Mouse (Mus musculus) heart, adult 10 weeks (tissue): ENCODE data around the gene Hist1h3d. TPM values are rescaled to one million over a fixed set of nuclear protein-coding genes. Genes with fewer than 3 reads are reported as not detected.

Source experiments
- polyA plus RNA-seq: library from polyadenylated mRNA; stranded (reverse); fragments of 350-450 nt; fragmentation: Illumina TruSeq; extraction: RNeasy Lipid Tissue Mini Kit (QIAGEN cat#74804); gene quantifications from one replicate; pipeline ENCODE4 v1.2.3, GENCODE M21; 2014; ENCODE audit warnings: low read depth, low replicate concordance

Hist1h3d gene
- 0.76 TPM for polyA plus RNA-seq

GRCm38 (mm10) chr13:23575271-23575851 is at the start of gene Hist1h3d:
Hist1h3d (plus strand) TSS chr13:23575763.

DNA sequence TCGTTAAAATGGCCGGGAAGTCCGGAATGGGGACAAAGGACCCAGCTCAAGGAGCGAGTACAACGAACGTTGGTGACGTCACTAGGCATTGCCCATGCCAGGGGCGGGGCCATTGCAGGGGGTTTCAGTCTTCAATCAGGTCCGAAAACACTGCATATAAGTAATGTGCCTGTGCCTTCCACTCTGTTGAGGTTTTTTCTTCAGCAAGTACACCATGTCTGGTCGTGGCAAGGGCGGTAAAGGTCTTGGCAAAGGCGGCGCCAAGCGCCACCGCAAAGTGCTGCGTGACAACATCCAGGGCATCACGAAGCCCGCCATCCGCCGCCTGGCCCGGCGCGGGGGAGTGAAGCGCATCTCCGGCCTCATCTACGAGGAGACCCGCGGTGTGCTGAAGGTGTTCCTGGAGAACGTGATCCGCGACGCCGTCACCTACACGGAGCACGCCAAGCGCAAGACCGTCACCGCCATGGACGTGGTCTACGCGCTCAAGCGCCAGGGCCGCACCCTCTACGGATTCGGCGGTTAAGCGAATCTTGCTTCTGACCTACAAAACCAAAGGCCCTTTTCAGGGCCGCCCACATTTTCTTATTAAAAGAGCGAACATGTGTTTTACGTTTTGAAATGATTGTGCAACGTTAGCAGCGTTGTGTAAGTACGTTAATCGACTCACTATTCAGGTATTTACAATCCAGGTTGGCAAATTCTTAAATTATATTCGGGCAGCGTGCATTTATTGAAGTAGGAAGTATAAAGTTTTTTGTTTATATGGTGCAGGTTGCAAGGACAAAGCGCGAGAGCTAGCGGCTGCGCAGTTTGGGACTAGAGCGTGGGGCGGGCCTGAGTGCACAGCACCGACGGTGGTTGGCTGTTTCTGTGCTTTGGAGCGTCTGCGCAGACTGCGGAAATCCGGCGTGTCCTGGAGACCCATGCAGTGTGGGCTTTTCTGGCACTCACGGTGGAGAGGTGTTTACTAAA is 44.4 kb upstream of the Hist1h3d start, which contains the start of gene Hist1h4h:
Gene Hist1h4h, plus strand, starts transcription at position 150 of the 975 bp plus-strand sequence.

DNA sequence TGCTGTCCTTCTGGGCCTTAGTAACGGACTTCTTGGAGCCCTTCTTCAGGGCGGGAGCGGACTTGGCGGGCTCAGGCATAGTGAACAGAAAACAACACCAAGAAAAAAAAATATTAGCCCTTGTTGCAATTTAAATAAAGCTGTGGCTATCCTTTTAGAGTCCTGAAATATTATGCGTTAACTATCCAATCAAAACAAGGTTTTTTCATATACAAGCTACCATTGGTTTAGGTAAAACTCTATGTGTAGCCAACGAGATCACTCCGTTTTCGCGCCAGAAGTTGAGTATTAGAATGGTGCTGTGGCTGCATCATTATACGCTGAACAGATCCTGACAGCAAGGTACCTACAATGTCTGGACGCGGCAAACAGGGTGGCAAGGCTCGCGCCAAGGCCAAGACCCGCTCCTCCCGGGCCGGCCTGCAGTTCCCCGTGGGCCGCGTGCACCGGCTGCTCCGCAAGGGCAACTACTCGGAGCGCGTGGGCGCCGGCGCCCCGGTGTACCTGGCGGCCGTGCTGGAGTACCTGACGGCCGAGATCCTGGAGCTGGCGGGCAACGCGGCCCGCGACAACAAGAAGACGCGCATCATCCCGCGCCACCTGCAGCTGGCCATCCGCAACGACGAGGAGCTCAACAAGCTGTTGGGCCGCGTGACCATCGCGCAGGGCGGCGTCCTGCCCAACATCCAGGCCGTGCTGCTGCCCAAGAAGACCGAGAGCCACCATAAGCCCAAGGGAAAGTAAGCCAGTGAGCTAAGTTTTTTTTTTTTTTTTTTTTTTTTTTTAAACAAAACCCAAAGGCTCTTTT is 41.8 kb upstream of the Hist1h3d start, which contains the start of gene Hist1h2af:
Gene Hist1h2af, plus strand, starts transcription at position 347 of the 808 bp plus-strand sequence.

DNA sequence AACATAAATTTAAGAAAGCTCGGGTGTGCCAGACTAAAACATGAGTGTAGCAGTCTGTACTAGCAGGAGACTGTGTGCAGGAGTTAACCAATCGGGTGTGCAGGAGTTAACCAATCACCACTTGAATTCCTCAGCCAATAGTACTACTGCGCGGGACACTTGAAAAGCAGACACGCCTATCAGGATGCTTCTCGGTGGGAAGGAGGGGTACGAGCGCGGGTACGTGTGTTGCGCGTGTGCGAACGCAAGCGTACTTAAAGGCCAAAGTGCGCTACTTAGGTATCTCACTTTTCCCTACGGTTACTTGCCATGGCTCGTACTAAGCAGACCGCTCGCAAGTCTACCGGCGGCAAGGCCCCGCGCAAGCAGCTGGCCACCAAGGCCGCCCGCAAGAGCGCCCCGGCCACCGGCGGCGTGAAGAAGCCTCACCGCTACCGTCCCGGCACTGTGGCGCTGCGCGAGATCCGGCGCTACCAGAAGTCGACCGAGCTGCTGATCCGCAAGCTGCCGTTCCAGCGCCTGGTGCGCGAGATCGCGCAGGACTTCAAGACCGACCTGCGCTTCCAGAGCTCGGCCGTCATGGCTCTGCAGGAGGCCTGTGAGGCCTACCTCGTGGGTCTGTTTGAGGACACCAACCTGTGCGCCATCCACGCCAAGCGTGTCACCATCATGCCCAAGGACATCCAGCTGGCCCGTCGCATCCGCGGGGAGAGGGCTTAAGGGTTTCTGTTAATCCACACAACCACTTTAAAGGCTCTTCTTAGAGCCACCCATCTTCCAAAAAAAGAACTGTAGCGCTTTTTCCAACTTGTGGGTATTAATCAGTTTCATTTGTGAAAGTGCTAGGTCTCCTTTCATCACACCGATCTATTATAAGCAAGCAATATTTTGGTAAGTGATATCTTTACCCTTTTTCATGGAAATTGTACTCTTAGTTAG is 40.2 kb upstream of the Hist1h3d start, which contains the start of gene Hist1h3g:
Gene Hist1h3g, plus strand, starts transcription at position 286 of the 939 bp plus-strand sequence.

GRCm38 (mm10) chr13:23542999-23543607 is 32.5 kb upstream of the Hist1h3d start, which contains the start of gene Hist1h2bh:
Hist1h2bh (minus strand) TSS chr13:23543392.

DNA sequence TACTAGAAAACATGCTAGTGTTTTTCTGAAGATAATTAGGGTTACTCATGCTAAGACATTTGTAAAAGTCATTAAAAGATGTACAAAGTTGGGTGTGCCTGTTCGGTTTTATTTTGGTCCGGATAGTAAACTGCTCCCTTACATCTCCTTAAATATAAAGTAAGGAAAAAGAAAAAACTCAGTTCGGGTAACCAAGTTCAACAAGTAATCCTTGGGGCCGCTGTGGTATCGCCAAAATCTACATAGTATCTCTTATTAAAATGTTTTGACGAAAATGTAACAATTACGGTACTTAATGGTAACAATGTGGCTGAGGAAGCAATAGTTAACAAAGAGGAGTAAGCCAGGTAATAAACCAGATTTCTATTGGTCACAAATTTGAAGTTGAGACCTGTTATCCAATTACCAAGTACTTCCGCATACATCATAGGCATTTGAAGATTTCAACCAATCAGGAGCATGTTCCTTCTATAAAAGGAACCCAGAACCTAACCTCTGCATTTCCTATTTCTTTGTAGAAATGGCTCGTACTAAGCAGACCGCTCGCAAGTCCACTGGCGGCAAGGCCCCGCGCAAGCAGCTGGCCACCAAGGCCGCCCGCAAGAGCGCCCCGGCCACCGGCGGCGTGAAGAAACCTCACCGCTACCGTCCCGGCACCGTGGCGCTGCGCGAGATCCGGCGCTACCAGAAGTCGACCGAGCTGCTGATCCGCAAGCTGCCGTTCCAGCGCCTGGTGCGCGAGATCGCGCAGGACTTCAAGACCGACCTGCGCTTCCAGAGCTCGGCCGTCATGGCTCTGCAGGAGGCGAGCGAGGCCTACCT is 31.4 kb upstream of the Hist1h3d start, which contains the start of gene Hist1h3f:
Gene Hist1h3f, plus strand, starts transcription at position 88 of the 822 bp plus-strand sequence.

GRCm38 (mm10) chr13:23551146-23551834 is 24.3 kb upstream of the Hist1h3d start, which contains the start of gene Hist1h4f:
Hist1h4f (minus strand) TSS chr13:23551648.

GRCm38 (mm10) chr13:23552962-23553361 is 22.6 kb upstream of the Hist1h3d start, which contains the start of gene Hist1h1d:
Hist1h1d (plus strand) TSS chr13:23553262.

GRCm38 (mm10) chr13:23561883-23562659 is 13.5 kb upstream of the Hist1h3d start, which contains the start of gene Hist1h3e:
Hist1h3e (minus strand) TSS chr13:23562369.

DNA sequence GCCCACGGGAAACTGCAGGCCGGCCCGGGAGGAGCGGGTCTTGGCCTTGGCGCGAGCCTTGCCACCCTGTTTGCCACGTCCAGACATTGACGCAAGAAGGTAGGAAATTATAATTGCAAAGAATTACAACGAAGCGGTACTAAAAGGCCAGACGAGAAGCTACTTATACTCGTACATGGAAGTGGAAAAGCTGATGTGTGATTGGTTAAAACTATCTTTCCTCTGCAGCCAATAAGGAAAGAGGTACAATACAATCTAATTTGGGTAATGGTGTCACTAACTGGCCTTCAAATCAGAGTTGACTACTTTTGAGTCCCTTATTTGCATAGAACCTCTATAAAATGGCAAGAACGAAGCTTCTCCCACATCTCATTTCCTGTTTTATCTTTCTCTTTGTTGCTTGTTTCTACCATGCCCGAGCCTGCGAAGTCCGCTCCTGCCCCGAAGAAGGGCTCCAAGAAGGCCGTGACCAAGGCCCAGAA is 4.5 kb upstream of the Hist1h3d start, which contains the start of the genes Hist1h2ae and Hist1h2bg:
Gene Hist1h2ae, minus strand, starts transcription at position 199 of the 482 bp plus-strand sequence.
Gene Hist1h2bg, plus strand, starts transcription at position 375 of the 482 bp plus-strand sequence.

DNA sequence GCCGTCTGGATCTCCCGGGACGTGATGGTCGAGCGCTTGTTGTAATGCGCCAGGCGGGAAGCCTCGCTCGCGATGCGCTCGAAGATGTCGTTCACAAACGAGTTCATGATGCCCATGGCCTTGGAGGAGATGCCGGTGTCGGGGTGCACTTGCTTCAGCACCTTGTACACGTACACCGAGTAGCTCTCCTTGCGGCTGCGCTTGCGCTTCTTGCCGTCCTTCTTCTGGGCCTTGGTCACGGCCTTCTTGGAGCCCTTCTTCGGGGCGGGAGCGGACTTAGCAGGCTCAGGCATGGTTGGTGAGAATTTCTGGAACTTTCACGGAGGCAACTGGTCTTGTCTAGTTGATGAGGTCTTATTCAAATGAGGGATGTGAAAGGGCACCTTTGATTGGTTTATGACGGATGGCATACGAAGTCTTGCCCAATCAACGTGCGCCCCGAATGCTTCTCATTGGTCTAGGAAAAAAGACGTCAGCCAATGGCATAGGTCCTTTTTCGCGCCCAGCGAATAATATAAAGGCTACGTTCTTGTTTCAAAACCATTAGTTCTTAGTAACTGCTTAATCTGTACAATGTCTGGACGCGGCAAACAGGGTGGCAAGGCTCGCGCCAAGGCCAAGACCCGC is 1.6 kb upstream of the Hist1h3d start, which contains the start of the genes Hist1h2bf and Hist1h2ad:
Gene Hist1h2bf, minus strand, starts transcription at position 299 of the 627 bp plus-strand sequence.
Gene Hist1h2ad, plus strand, starts transcription at position 484 of the 627 bp plus-strand sequence.

GRCm38 (mm10) chr13:23581408-23582218 is 6.0 kb downstream of the Hist1h3d start, which contains the start of gene Hist1h4d:
Hist1h4d (plus strand) TSS chr13:23581598.

DNA sequence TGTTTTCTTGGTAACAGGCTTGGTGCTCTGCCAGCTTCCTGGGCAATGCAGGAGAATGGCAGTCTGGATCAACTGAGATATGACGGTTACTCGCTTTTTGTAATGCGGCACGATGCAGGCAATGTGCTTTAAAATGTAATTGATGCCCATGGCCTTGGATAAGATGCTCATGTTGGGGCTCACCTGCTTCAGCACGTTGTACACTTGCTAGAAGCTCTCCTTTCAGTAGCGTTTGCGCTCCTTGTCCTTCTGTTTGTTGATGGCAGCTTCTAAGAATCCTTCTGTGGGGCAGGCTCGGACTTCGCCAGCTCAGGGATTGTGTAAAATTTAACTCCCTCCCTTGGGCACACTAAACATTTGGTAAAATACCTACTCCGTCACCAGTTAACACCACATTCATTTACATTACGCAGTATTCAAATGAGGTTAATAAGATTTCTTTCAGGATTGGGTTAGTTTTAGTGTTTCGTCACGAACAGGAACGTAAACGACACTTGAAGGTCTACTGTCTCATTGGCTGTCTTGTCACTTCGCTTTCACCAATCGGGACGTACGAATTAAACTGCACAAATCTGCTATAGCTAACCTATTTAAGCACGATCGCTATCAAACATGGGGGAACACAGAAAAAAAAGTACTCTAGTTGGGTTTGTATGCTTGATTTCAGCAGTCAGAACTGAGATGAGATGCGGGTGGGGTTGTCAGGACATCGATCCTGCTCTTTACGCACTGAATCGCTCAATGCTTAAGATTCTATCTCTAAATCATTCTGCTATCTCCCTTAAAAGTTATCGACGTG is 45.4 kb downstream of the Hist1h3d start, which contains the start of gene Hist1h2be:
Gene Hist1h2be, minus strand, starts transcription at position 392 of the 799 bp plus-strand sequence.

DNA sequence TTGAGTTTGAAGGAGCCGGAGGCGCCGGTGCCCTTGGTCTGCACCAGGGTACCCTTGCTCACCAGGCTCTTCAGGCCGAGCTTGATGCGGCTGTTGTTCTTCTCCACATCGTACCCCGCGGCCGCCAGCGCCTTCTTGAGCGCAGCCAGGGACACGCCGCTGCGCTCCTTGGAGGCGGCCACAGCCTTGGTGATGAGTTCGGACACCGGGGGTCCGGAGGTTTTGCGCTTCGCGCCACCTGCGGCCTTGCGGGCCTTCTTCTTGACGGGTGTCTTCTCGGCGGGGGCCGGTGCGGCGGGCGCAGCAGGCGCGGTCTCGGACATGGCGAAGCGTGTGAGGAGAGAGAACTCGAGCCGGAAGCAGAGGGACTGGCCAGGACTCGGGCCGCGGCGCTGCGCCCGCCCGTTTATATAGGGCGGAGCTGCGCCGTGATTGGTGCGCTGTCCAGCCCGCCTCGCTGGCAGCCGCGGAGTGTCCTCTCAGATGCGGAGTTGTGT is 46.7 kb downstream of the Hist1h3d start, which contains the start of gene Hist1h1e:
Gene Hist1h1e, minus strand, starts transcription at position 384 of the 497 bp plus-strand sequence.

